Mouse (Mus musculus): ENCODE measurements around the gene Nelfcd.

- TF ChIP-seq ZC3H11A (IDR thresholded peaks at IDR 0.05; ENCODE audit: borderline replicate concordance, low read depth, low read length) = no peak
- TF ChIP-seq MAFK (IDR thresholded peaks at IDR 0.05; ENCODE audit: insufficient read depth, low read depth, low read length) = no peak
- TF ChIP-seq CHD2 (IDR thresholded peaks at IDR 0.05; ENCODE audit: low read depth, low read length) = no peak
- no peak for TF ChIP-seq HCFC1 (IDR thresholded peaks at IDR 0.05; ENCODE audit: borderline replicate concordance, insufficient read depth, low read length)
- no peak for TF ChIP-seq ZNF384 (IDR thresholded peaks at IDR 0.05; ENCODE audit: low read depth, low read length)
Observed at GRCm38 (mm10) chr2:174470786-174471405, 55.3 kb downstream of the Nelfcd start.

Data from ES-E14 (cell line).